In genomic region chr1:134817120-134817519, GRCm38 (mm10) we compare ENCODE assay signal across 15 mouse cellular contexts.
DNase-seq lines count a peak whose midpoint lies in the region; ATAC-seq lines count a peak whose summit lies in the region.
"Had no signal": no experiment of that assay in that cellular context is flagged by ENCODE, and none has a peak within 500 bp of the region (broad histone marks: within the 10 kb centered on the region; RNA-seq: fewer than 3 reads in every experiment).

No protein-coding gene starts in this region.

- H3K36me3 ChIP-seq in heart, embryonic 12.5 days = peaks cover 4% of the 10 kb centered on the region; the same call in 1 of the 2 replicates
- no peaks in the 10 kb centered on the region for H3K36me3 ChIP-seq in liver, embryonic 11.5 days (ENCODE audit: control insufficient read depth, insufficient read depth, low read length)
- H3K36me3 ChIP-seq in limb, embryonic 15.5 days = no peaks in the 10 kb centered on the region
- H3K36me3 ChIP-seq in stomach, embryonic 15.5 days = no peaks in the 10 kb centered on the region
- H3K36me3 ChIP-seq: hindbrain, embryonic 15.5 days; neural tube, embryonic 12.5 days had no signal

- H3K4me2 ChIP-seq in heart, embryonic 12.5 days = peak overlapping the region; percentile 40; the same call in 1 of the 2 replicates
- no peak overlapping the region for H3K4me2 ChIP-seq in liver, embryonic 11.5 days
- no peak overlapping the region for H3K4me2 ChIP-seq in limb, embryonic 15.5 days
- no peak overlapping the region for H3K4me2 ChIP-seq in stomach, embryonic 15.5 days
- H3K4me2 ChIP-seq: hindbrain, embryonic 15.5 days; neural tube, embryonic 12.5 days had no signal

- no peak overlapping the region for H3K4me3 ChIP-seq in heart, embryonic 12.5 days
- no peak overlapping the region for H3K4me3 ChIP-seq in liver, embryonic 11.5 days (ENCODE audit: low read depth, low read length)
- no peak overlapping the region for H3K4me3 ChIP-seq in limb, embryonic 15.5 days
- H3K4me3 ChIP-seq in stomach, embryonic 15.5 days (replicated peaks) = no peak overlapping the region
- H3K4me3 ChIP-seq: hindbrain, embryonic 15.5 days; neural tube, embryonic 12.5 days had no signal

- no peak overlapping the region for H3K9ac ChIP-seq in heart, embryonic 12.5 days
- H3K9ac ChIP-seq in liver, embryonic 11.5 days (ENCODE audit: low read depth, low read length) = no peak overlapping the region
- no peak overlapping the region for H3K9ac ChIP-seq in limb, embryonic 15.5 days
- H3K9ac ChIP-seq in stomach, embryonic 15.5 days = no peak overlapping the region
- H3K9ac ChIP-seq: hindbrain, embryonic 15.5 days; neural tube, embryonic 12.5 days had no signal

- H3K27me3 ChIP-seq in heart, embryonic 12.5 days (replicated peaks) = no peaks in the 10 kb centered on the region
- no peaks in the 10 kb centered on the region for H3K27me3 ChIP-seq in liver, embryonic 11.5 days (replicated peaks; ENCODE audit: control insufficient read depth, insufficient read depth, low read length)
- H3K27me3 ChIP-seq in limb, embryonic 15.5 days = no peaks in the 10 kb centered on the region
- H3K27me3 ChIP-seq in stomach, embryonic 15.5 days (replicated peaks) = no peaks in the 10 kb centered on the region
- H3K27me3 ChIP-seq: hindbrain, embryonic 15.5 days; neural tube, embryonic 12.5 days had no signal

- peaks cover 57% of the 10 kb centered on the region for H3K4me1 ChIP-seq in heart, embryonic 12.5 days (replicated peaks)
- H3K4me1 ChIP-seq in liver, embryonic 11.5 days (replicated peaks; ENCODE audit: control insufficient read depth, insufficient read depth, low read length) = peaks cover 10% of the 10 kb centered on the region
- peaks cover 29% of the 10 kb centered on the region for H3K4me1 ChIP-seq in limb, embryonic 15.5 days
- peaks cover 4% of the 10 kb centered on the region; the same call in 1 of the 2 replicates for H3K4me1 ChIP-seq in stomach, embryonic 15.5 days
- H3K4me1 ChIP-seq: neural tube, embryonic 12.5 days had no signal

- peak overlapping the region; percentile 83 for H3K27ac ChIP-seq in heart, embryonic 12.5 days (ENCODE audit: poor library complexity, severe bottlenecking)
- no peak overlapping the region for H3K27ac ChIP-seq in liver, embryonic 11.5 days (ENCODE audit: low read depth, low read length)
- peak overlapping the region; percentile 75 for H3K27ac ChIP-seq in limb, embryonic 15.5 days
- H3K27ac ChIP-seq in stomach, embryonic 15.5 days = peak overlapping the region; percentile 60
- H3K27ac ChIP-seq: hindbrain, embryonic 15.5 days; kidney, postnatal 0 days; macrophage; neural tube, embryonic 12.5 days had no signal

- 86% methylated on average over 1 of the region's 1 CpGs for WGBS in heart, embryonic 12.5 days
- 91% methylated on average over 1 of the region's 1 CpGs for WGBS in liver, embryonic 11.5 days
- 93% methylated on average over 1 of the region's 1 CpGs for WGBS in limb, embryonic 15.5 days
- WGBS in stomach, embryonic 15.5 days = 89% methylated on average over 1 of the region's 1 CpGs

- no peak for DNase-seq in heart, adult 8-10 months (ENCODE audit: low spot score)
- no peak for DNase-seq in liver, embryonic 11.5 days (ENCODE audit: low spot score)
- DNase-seq in liver = no peak
- no peak for DNase-seq in cerebellum, adult 8-10 months
- DNase-seq: cerebellum, adult 9-10 months; spleen, adult 18-20 months had no signal

- ATAC-seq in heart, embryonic 12.5 days (ENCODE audit: insufficient number of reproducible peaks, low FRiP score) = no peak
- 0 out of 2 replicates have a peak, but pooled peaks have one; percentile 26 for ATAC-seq in liver, embryonic 11.5 days (replicated peaks; ENCODE audit: low FRiP score)
- ATAC-seq in limb, embryonic 15.5 days (ENCODE audit: insufficient number of reproducible peaks, low FRiP score, low TSS enrichment, low read depth) = no peak
- no peak for ATAC-seq in stomach, embryonic 15.5 days (ENCODE audit: insufficient read depth, low FRiP score, low read depth)
- ATAC-seq: midbrain, embryonic 16.5 days had no signal

- no peaks in the 10 kb centered on the region for H3K9me3 ChIP-seq in heart, embryonic 12.5 days (replicated peaks)
- H3K9me3 ChIP-seq in liver, embryonic 11.5 days (ENCODE audit: control insufficient read depth, low read length) = no peaks in the 10 kb centered on the region
- H3K9me3 ChIP-seq in limb, embryonic 15.5 days = no peaks in the 10 kb centered on the region
- H3K9me3 ChIP-seq in stomach, embryonic 15.5 days = no peaks in the 10 kb centered on the region
- H3K9me3 ChIP-seq: G1E; hindbrain, embryonic 15.5 days; neural tube, embryonic 12.5 days had no signal
